Mouse (Mus musculus) midbrain, embryonic 13.5 days (tissue): ENCODE measurements around the gene Oat. TPM values are rescaled to one million over a fixed set of nuclear protein-coding genes. Genes with fewer than 3 reads are reported as not detected.

Source experiments
- ATAC-seq: fragments of 200-750 bp; cut with Nextera tagmentation; 2 replicates; pipeline ENCODE4 v1.8.0; 2017; ENCODE audit warnings: mild to moderate bottlenecking, moderate TSS enrichment, moderate library complexity
- H3K27ac ChIP-seq: fragments of 300-500 bp; sonication (generic); 2 replicates; pipeline ENCODE4 v1.5.1; 2015; ENCODE audit warnings: inconsistent platforms, mild to moderate bottlenecking, moderate library complexity
- H3K27me3 ChIP-seq: fragments of 300-500 bp; sonication (generic); 2 replicates; pipeline ENCODE4 v1.6.1; 2015; ENCODE audit warnings: mild to moderate bottlenecking, inconsistent platforms
- H3K36me3 ChIP-seq: fragments of 300-500 bp; sonication (generic); 2 replicates; pipeline ENCODE4 v1.6.1; 2015; ENCODE audit warnings: mild to moderate bottlenecking, inconsistent platforms
- H3K4me1 ChIP-seq: fragments of 300-500 bp; sonication (generic); replicated peaks from 2 replicates; pipeline ENCODE4 v1.6.1; 2015; ENCODE audit warnings: inconsistent platforms
- H3K4me2 ChIP-seq: fragments of 300-500 bp; sonication (generic); replicated peaks from 2 replicates; pipeline ENCODE4 v1.6.1; 2015; ENCODE audit warnings: moderate library complexity, mild to moderate bottlenecking, inconsistent platforms
- H3K4me3 ChIP-seq: fragments of 300-500 bp; sonication (generic); replicated peaks from 2 replicates; pipeline ENCODE4 v1.5.1; 2015; ENCODE audit warnings: mild to moderate bottlenecking, inconsistent platforms
- H3K9ac ChIP-seq: fragments of 300-500 bp; sonication (generic); replicated peaks from 2 replicates; pipeline ENCODE4 v1.6.1; 2015; ENCODE audit warnings: mild to moderate bottlenecking, inconsistent platforms
- H3K9me3 ChIP-seq: fragments of 300-500 bp; sonication (generic); 2 replicates; pipeline ENCODE4 v1.6.1; 2016; ENCODE audit warnings: mild to moderate bottlenecking, inconsistent platforms
- WGBS: fragments of 180-500 bp; shearing (Covaris S2); methylation state at CpG from one replicate; pipeline ENCODE4 v1.1.7; 2015; 5-methylcytosine and 5-hydroxymethylcytosine counted together
- polyA plus RNA-seq: library from polyadenylated mRNA; unstranded; fragments of >200 nt; fragmentation: Nextera tagmentation; extraction: Ambion mirVana; gene quantifications from 2 replicates; pipeline ENCODE4 v1.2.1, GENCODE M21; 2015

Oat gene
- polyA plus RNA-seq, 1 experiment from 2014 or later = 73.0 TPM

DNA sequence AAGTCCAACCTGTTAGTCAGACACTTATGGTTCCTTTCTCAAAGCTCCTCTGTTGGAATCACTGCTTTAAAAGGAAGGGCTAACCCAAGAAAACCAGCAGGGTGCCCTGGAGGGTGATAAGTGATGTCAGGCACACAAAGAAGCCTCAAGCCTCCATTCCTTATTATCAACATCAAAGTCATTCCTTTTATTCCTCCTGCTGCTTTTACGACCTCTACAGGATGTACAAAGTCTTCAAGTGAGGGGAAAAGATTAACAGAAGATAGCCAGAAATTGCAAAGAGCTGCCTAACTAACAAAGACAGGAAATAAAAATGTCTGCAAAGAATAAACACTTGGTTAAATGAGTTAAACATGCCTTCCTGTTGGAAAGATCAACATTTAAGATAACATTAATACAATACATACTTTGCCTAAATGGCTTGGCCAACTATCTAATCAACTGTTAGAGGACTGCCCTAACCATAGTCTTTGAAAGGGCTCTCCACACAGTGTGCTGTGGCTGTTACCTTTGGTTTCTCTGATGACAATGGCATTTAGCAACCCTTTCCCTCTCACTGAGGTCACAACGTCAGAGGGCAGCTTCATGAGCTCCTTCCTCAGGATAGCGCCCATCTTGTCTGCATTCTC lies 16.9 kb downstream of the Oat start:
- ATAC-seq = no peak
- H3K36me3 ChIP-seq = peaks cover 64% of the 10 kb centered on the region
- H3K4me1 ChIP-seq = no peaks in the 10 kb centered on the region
- H3K27ac ChIP-seq = no peak overlapping the region
- H3K27me3 ChIP-seq = no peaks in the 10 kb centered on the region
- no peak overlapping the region for H3K4me2 ChIP-seq
- H3K9me3 ChIP-seq = no peaks in the 10 kb centered on the region
- H3K4me3 ChIP-seq = no peak overlapping the region
- WGBS = 77% methylated on average over 3 of the region's 3 CpGs
- H3K9ac ChIP-seq = no peak overlapping the region

DNA sequence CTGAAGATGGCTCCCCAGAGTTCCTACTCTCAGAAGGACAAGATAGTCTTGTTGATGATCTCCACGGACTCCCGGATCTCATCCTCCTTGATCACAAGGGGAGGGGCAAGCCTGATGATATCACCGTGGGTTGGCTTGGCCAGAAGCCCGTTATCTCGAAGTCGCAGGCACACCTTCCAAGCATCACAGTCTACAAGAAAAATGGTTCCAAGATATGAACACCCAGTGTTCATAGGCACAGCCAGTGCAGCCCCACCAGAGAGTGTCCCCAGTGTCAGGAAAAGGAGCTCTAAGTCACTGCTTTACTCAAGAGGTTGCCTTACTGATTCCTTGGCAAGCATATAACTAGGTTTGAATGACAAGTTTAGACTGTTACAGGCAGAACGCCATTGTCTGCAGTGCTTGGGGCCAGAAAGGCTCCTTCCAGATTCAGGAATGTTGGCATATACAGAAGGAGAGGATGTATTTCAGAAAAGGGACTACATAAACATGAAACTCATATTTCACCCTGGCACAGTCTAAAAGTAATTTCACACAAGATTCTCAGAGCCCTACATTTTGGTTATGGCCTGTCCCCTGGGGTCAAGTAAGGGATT lies 18.0 kb downstream of the Oat start:
- 92% methylated on average over 7 of the region's 7 CpGs for WGBS
- no peak overlapping the region for H3K27ac ChIP-seq
- H3K4me2 ChIP-seq = no peak overlapping the region
- peaks cover 54% of the 10 kb centered on the region for H3K36me3 ChIP-seq
- ATAC-seq = no peak
- no peak overlapping the region for H3K9ac ChIP-seq
- no peaks in the 10 kb centered on the region for H3K27me3 ChIP-seq
- H3K4me1 ChIP-seq = no peaks in the 10 kb centered on the region
- H3K4me3 ChIP-seq = no peak overlapping the region
- H3K9me3 ChIP-seq = no peaks in the 10 kb centered on the region

DNA sequence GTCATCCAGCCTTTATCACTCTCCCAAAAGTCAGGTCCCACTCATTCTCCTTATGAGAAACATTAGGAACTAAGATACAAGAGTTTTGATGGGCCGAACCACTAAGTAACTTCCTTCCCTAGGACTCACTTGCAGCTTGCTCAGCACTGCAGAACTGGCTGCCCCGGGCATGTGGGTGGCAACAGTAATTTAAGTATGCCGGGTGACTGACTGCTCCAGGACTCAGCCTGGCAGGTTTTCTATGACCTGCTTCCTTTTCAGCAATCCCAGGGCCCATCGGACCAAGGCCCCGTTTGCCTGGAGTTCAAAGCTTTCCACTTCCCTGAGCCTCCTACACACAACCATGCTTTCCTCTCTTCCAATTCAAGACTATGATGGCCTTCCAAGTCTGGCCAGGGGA lies 19.6 kb downstream of the Oat start:
- peaks cover 37% of the 10 kb centered on the region for H3K36me3 ChIP-seq
- no peak overlapping the region for H3K4me2 ChIP-seq
- no peak for ATAC-seq
- H3K4me1 ChIP-seq = no peaks in the 10 kb centered on the region
- H3K9ac ChIP-seq = no peak overlapping the region
- WGBS = 90% methylated on average over 5 of the region's 5 CpGs
- H3K9me3 ChIP-seq = no peaks in the 10 kb centered on the region
- no peak overlapping the region for H3K27ac ChIP-seq
- 0 out of 2 replicates have a peak, but pooled peaks cover 4% of the 10 kb centered on the region for H3K27me3 ChIP-seq
- H3K4me3 ChIP-seq = no peak overlapping the region

DNA sequence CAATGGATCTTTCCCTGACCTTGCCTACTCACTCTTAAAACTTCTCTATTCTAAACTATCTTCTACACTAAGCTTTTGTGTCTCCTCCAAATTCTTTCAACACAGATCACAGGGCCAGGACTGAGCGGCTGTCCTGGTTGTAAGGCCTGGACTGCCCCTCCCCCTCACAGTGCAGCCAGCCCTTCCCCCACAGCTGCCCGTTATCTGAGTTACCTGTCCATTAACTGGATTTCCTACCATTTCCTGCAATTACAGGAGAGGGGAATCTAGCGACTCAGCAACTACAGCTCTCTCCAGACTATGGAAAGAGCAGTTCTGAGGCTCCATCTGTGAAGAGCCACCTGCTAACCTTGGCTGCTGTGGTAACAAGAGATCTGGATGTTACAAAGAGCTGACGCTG lies 20.3 kb downstream of the Oat start:
- Histone ChIP-seq H3K4me1 (peaks cover 3% of the 10 kb centered on the region; the same call in 1 of the 2 replicates), H3K4me2 (no peak overlapping the region), H3K9me3 (no peaks in the 10 kb centered on the region), H3K27ac (no peak overlapping the region), H3K9ac (no peak overlapping the region), H3K36me3 (peaks cover 32% of the 10 kb centered on the region), H3K27me3 (0 out of 2 replicates have a peak, but pooled peaks cover 4% of the 10 kb centered on the region), H3K4me3 (no peak overlapping the region)
- ATAC-seq = no peak
- 53% methylated on average over 4 of the region's 4 CpGs for WGBS

DNA sequence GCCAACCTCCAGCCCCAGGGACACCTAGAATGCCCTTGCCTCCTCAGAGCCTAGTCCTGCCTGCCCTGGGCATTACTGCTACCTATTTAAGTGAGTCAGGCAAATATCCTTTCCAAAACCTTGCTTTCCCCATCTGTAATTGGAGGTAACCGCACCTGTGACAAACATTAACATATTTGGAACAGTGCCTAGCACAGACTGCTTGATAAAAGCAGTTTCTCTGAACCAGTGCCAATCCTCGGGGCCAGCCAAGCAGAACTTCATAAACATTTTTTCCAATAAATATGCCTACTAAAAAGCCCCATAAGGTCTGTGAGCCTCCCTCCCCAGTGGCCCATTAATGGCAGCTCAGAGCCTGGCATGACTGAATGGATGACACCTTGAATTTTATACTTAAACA lies 22.1 kb downstream of the Oat start:
- ATAC-seq = no peak
- WGBS = 81% methylated on average over 2 of the region's 2 CpGs

DNA sequence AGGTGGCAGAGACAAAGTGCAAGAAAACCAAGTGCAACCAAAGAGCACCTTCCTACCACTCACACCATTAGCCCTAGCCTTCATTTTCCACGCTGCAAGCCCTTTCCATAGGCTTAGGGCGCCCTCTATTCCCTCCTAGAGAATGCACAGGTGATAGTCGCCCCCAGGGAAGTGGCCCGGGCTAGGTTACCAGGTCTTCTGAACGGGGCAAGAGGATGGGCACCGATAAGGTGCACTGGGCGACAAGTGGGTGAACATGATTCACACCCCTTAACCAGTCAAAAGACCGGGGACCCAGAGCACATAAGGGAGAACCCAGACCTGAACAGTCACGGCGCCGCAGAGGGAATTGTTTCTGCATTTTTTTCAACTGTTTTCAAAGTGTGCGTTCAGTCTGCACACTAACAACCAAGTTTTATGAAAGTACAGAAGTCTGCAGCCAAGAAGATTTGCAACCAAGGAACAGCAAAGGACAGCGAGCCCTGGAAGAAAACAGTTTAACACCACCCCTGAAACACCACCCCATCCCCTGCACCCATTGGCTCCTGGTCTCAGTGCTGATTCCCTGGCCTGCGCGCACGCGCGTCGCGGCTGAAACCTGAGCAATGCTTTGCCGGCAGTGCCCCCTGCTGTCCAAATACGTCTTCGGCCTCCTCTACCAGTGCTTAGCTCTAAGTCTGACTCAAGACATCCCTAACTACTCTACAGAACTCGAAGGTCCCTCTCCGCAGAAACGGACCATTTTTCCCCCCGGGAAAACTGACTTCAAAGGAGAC lies 24.7 kb downstream of the Oat start:
- no peak overlapping the region for H3K27ac ChIP-seq

More for the DNA sequence above, 22.1 kb downstream of the Oat start:
- no peak overlapping the region for H3K4me2 ChIP-seq
- no peak overlapping the region for H3K4me3 ChIP-seq
- H3K27ac ChIP-seq = no peak overlapping the region
- H3K27me3 ChIP-seq = 0 out of 2 replicates have a peak, but pooled peaks cover 4% of the 10 kb centered on the region
- H3K36me3 ChIP-seq = peaks cover 19% of the 10 kb centered on the region
- H3K4me1 ChIP-seq = peaks cover 3% of the 10 kb centered on the region; the same call in 1 of the 2 replicates
- H3K9ac ChIP-seq = no peak overlapping the region
- no peaks in the 10 kb centered on the region for H3K9me3 ChIP-seq

DNA sequence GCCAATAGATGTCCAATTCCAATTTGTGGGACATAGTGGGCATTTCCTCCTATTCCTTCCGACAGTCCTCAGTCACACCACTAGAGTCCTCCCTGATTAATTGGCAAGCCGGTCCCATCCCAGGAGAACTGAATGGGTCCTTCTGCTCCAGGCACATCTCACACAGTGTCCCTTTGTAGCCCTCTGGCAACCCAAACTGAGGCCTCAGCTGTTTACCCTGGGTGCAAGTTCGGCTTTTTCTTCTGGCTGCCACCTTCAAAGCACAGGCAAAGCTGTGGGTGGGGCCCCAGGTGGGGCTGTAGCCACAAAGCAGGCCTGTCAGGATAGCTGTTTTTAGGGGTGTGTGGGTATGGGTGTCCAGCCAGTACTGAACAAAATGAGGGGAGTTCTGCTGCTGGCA lies 29.1 kb downstream of the Oat start:
- Histone ChIP-seq H3K4me3 (no peak overlapping the region), H3K9ac (no peak overlapping the region), H3K27ac (no peak overlapping the region), H3K4me1 (peaks cover 3% of the 10 kb centered on the region; the same call in 1 of the 2 replicates), H3K4me2 (no peak overlapping the region), H3K9me3 (no peaks in the 10 kb centered on the region), H3K27me3 (no peaks in the 10 kb centered on the region), H3K36me3 (no peaks in the 10 kb centered on the region)
- no peak for ATAC-seq
- 79% methylated on average over 3 of the region's 3 CpGs for WGBS

More for the DNA sequence above, 24.7 kb downstream of the Oat start:
- no peaks in the 10 kb centered on the region for H3K36me3 ChIP-seq
- H3K27me3 ChIP-seq = 0 out of 2 replicates have a peak, but pooled peaks cover 4% of the 10 kb centered on the region
- peak; percentile 96 for ATAC-seq
- peaks cover 3% of the 10 kb centered on the region; the same call in 1 of the 2 replicates for H3K4me1 ChIP-seq
- peak overlapping the region; percentile 64 for H3K4me2 ChIP-seq
- peak overlapping the region; percentile 44 for H3K4me3 ChIP-seq
- no peaks in the 10 kb centered on the region for H3K9me3 ChIP-seq
- peak overlapping the region; percentile 56 for H3K9ac ChIP-seq
- WGBS = 2% methylated on average over 27 of the region's 27 CpGs

DNA sequence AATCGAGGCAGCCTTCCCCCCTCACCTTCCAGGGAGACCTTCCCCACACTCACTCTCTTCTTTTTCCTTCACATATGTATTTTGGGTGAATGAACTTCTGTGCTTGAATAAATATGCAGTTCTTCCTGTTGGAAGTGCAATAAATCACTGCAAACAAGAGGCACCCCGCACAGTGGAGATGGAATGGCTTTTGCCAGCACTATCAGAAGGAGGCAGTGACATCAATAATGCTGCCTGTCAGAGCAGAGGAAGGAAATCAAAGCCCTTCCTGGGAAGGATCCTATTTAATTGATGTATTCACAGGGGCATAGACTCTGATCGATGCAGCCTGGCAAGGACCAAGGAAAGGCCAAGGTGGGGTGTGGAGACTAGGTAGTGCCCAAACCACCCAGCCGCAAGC lies 33.8 kb downstream of the Oat start:
- Histone ChIP-seq H3K27ac (no peak overlapping the region), H3K4me2 (no peak overlapping the region), H3K4me1 (no peaks in the 10 kb centered on the region), H3K27me3 (no peaks in the 10 kb centered on the region), H3K9ac (no peak overlapping the region), H3K4me3 (no peak overlapping the region), H3K9me3 (no peaks in the 10 kb centered on the region), H3K36me3 (no peaks in the 10 kb centered on the region)
- no peak for ATAC-seq
- WGBS = 88% methylated on average over 4 of the region's 4 CpGs

DNA sequence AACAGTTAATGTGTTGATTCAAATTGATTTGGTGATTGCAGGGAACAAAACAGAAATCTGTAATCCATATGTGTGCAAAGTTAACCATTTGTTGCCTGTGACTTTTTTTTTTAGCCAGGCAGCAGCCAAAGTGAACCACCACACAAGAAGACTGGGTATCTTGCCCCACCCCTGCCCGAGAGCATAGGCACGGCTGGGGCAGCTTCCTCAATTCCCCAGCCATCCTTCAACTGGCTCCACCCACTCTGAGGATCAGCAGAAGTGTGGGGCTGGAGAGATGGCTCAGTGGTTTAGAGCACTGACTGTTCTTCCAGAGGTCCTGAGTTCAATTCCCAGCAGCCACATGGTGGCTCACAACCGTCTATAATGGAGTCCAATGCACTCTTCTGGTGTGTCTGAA lies 34.6 kb downstream of the Oat start:
- 70% methylated on average over 3 of the region's 3 CpGs for WGBS

DNA sequence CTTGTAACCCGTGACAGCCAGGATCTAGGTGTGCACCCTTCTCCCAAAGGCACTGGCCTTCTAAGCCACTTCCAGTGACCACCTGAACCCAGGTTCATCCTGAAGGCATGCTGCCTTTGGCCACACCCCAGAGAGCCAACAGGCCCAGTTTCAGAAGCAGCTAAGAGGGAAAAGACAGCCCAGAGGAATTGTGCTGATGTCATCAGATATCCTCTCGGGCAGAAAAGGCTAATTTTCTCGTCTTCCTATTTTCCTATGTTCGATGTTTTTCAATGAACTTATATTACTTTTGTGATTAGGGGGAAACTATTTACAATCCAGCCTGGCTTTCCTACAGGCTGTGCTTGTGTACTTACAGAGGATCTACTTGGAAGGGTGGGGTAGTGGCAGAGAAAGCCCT lies 35.6 kb downstream of the Oat start:
- 84% methylated on average over 4 of the region's 4 CpGs for WGBS
- no peak overlapping the region for H3K9ac ChIP-seq
- H3K4me1 ChIP-seq = no peaks in the 10 kb centered on the region
- no peak for ATAC-seq
- H3K27me3 ChIP-seq = no peaks in the 10 kb centered on the region
- no peaks in the 10 kb centered on the region for H3K36me3 ChIP-seq
- no peaks in the 10 kb centered on the region for H3K9me3 ChIP-seq
- H3K4me2 ChIP-seq = no peak overlapping the region
- no peak overlapping the region for H3K4me3 ChIP-seq
- no peak overlapping the region for H3K27ac ChIP-seq

More for the DNA sequence above, 34.6 kb downstream of the Oat start:
- Histone ChIP-seq H3K27me3 (no peaks in the 10 kb centered on the region), H3K36me3 (no peaks in the 10 kb centered on the region), H3K9ac (no peak overlapping the region), H3K27ac (no peak overlapping the region), H3K4me2 (no peak overlapping the region), H3K9me3 (no peaks in the 10 kb centered on the region), H3K4me1 (no peaks in the 10 kb centered on the region), H3K4me3 (no peak overlapping the region)
- no peak for ATAC-seq

DNA sequence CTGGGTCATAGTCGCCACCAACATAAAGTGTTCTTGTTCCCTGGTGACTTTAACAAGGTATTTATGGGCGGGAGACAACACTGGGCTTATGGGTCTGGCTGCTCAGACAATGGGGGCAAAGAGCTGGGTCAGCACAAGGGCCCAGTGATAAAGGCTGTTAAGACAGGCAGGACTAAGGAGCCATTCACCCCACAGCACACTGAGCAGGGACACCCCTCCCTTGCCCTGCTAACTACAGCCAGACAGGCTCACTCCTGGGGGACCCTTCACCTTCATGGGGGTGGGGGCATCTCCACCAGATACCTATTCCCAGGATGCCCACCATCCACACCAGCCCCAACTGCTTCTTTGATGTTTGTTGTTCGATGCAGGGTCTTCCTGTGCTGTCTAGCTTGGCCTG lies 47.0 kb downstream of the Oat start:
- ATAC-seq = no peak
- no peaks in the 10 kb centered on the region for H3K27me3 ChIP-seq
- no peak overlapping the region for H3K27ac ChIP-seq
- H3K4me2 ChIP-seq = no peak overlapping the region
- no peak overlapping the region for H3K4me3 ChIP-seq
- 77% methylated on average over 3 of the region's 3 CpGs for WGBS
- no peaks in the 10 kb centered on the region for H3K36me3 ChIP-seq
- no peaks in the 10 kb centered on the region for H3K4me1 ChIP-seq
- H3K9me3 ChIP-seq = no peaks in the 10 kb centered on the region
- H3K9ac ChIP-seq = no peak overlapping the region

DNA sequence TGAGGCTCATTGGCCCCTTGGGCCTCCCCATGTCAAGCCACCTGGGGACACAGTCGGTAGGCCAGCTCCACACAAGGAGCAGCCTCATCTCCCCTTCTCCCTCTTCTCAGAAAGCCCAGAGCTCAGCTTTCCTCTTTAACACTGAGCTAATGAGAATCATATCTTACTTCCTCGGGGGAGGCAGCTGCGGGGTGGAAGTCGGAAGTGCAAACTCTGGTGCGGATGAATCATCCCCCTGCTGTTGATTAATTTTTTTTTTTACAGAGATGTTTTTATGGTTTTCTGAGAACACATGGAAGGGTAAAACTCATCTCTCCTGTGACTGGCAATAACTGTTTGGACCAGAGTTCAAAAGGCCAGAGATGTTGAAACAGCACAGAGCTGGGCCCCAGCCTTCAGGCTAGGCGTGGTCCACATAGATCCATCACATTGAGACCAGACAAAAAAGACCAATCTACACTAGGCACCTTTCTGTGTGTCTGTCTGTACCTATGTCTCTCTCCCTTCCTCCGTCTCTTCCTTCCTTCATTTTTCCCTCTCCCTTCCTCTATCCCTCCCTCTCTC lies 62.7 kb downstream of the Oat start:
- Histone ChIP-seq H3K4me1 (no peaks in the 10 kb centered on the region), H3K9ac (no peak overlapping the region), H3K27ac (no peak overlapping the region), H3K4me2 (no peak overlapping the region), H3K36me3 (no peaks in the 10 kb centered on the region), H3K4me3 (no peak overlapping the region), H3K27me3 (no peaks in the 10 kb centered on the region), H3K9me3 (no peaks in the 10 kb centered on the region)
- ATAC-seq = no peak
- 92% methylated on average over 7 of the region's 7 CpGs for WGBS
